In genomic region chr19:47184736-47185135, GRCm38 (mm10) we compare ENCODE assay signal across 17 mouse cellular contexts. TPM values are rescaled to one million over a fixed set of nuclear protein-coding genes. Genes with fewer than 3 reads are reported as not detected.
"Had no signal": no experiment of that assay in that cellular context is flagged by ENCODE, and none has a peak within 500 bp of the region (broad histone marks: within the 10 kb centered on the region; RNA-seq: fewer than 3 reads in every experiment).

No protein-coding gene starts in this region.

- H3K4me3 ChIP-seq: layer of hippocampus, adult 2 months; limb, embryonic 13.5 days; liver, embryonic 15.5 days; midbrain, embryonic 13.5 days; stomach, embryonic 15.5 days had no signal

- H3K4me2 ChIP-seq: limb, embryonic 13.5 days; liver, embryonic 11.5 days; liver, embryonic 15.5 days; midbrain, embryonic 13.5 days; stomach, embryonic 15.5 days had no signal

- ATAC-seq: midbrain, embryonic 13.5 days had no signal

- DNase-seq: kidney, adult 8-10 months; kidney, postnatal 4 days; right cerebral cortex, postnatal 14 days; thymus, adult 2 months; thymus, postnatal 36 days had no signal

- H3K27ac ChIP-seq: limb, embryonic 13.5 days; liver, embryonic 15.5 days; midbrain, embryonic 13.5 days; stomach, embryonic 15.5 days had no signal

- H3K4me1 ChIP-seq: liver, embryonic 15.5 days had no signal

- H3K36me3 ChIP-seq: limb, embryonic 13.5 days; liver, embryonic 15.5 days; midbrain, embryonic 13.5 days; stomach, embryonic 15.5 days had no signal

- H3K9me3 ChIP-seq: liver, embryonic 15.5 days; stomach, embryonic 15.5 days had no signal

- H3K9ac ChIP-seq: limb, embryonic 13.5 days; liver, embryonic 15.5 days; midbrain, embryonic 13.5 days; stomach, embryonic 15.5 days had no signal

RNA-seq across cellular contexts. Expression of gene Calhm3, which starts 27.2 kb away (rescaled TPM):
- polyA plus RNA-seq: kidney, embryonic 16.5 days; limb, embryonic 13.5 days; liver, embryonic 11.5 days; liver, embryonic 15.5 days; lung, embryonic 16.5 days; midbrain, embryonic 13.5 days; midbrain, postnatal 0 days; spleen, adult 2 months; stomach, embryonic 15.5 days had no signal

RNA-seq across cellular contexts. Expression of gene Calhm1, which starts 40.7 kb away (rescaled TPM):
- polyA plus RNA-seq: kidney, embryonic 16.5 days; limb, embryonic 13.5 days; liver, embryonic 11.5 days; liver, embryonic 15.5 days; lung, embryonic 16.5 days; midbrain, embryonic 13.5 days; midbrain, postnatal 0 days; neural tube, embryonic 14.5 days; spleen, adult 2 months; stomach, embryonic 15.5 days; testis, adult 2 months; thymus, adult 2 months had no signal
